Mouse (Mus musculus) midbrain, embryonic 16.5 days (tissue): ENCODE measurements around the gene Borcs7. TPM values are rescaled to one million over a fixed set of nuclear protein-coding genes. Genes with fewer than 3 reads are reported as not detected.

Experiments used
- ATAC-seq: fragments of 200-750 bp; cut with Nextera tagmentation; 2 replicates; pipeline ENCODE4 v1.8.0; 2017; ENCODE audit warnings: moderate TSS enrichment
- H3K27ac ChIP-seq: fragments of 300-500 bp; sonication (generic); 2 replicates; pipeline ENCODE4 v1.5.1; 2014; ENCODE audit warnings: mild to moderate bottlenecking, low read length, mixed read lengths
- H3K27me3 ChIP-seq: fragments of 300-500 bp; sonication (generic); 2 replicates; pipeline ENCODE4 v1.6.1; 2014; ENCODE audit warnings: low read depth, low read length, mixed read lengths; ENCODE audit not compliant: control insufficient read depth, insufficient read depth
- H3K36me3 ChIP-seq: fragments of 300-500 bp; sonication (generic); 2 replicates; pipeline ENCODE4 v1.6.1; 2014; ENCODE audit warnings: mild to moderate bottlenecking, low read length, moderate library complexity, mixed read lengths; ENCODE audit not compliant: control insufficient read depth, insufficient read depth
- H3K4me1 ChIP-seq: fragments of 300-500 bp; sonication (generic); 2 replicates; pipeline ENCODE4 v1.6.1; 2014; ENCODE audit warnings: mild to moderate bottlenecking, low read length, mixed read lengths; ENCODE audit not compliant: control insufficient read depth, insufficient read depth
- H3K4me2 ChIP-seq: fragments of 300-500 bp; sonication (generic); 2 replicates; pipeline ENCODE4 v1.6.1; 2014; ENCODE audit warnings: mild to moderate bottlenecking, low read length, mixed read lengths
- H3K4me3 ChIP-seq: fragments of 300-500 bp; sonication (generic); 2 replicates; pipeline ENCODE4 v1.5.1; 2014; ENCODE audit warnings: low read depth, mild to moderate bottlenecking, low read length, moderate library complexity, mixed read lengths
- H3K9ac ChIP-seq: fragments of 300-500 bp; sonication (generic); 2 replicates; pipeline ENCODE4 v1.6.1; 2014; ENCODE audit warnings: low read depth, low read length, mixed read lengths
- H3K9me3 ChIP-seq: fragments of 300-500 bp; sonication (generic); replicated peaks from 2 replicates; pipeline ENCODE4 v1.6.1; 2014; ENCODE audit warnings: mild to moderate bottlenecking, low read length, mixed read lengths; ENCODE audit not compliant: control insufficient read depth, poor library complexity, severe bottlenecking
- WGBS: fragments of 180-500 bp; shearing (Covaris S2); extraction: QIAGEN DNeasy Blood & Tissue Kit; methylation state at CpG from one replicate; pipeline ENCODE4 v1.1.7; 2014; 5-methylcytosine and 5-hydroxymethylcytosine counted together
- polyA plus RNA-seq: library from polyadenylated mRNA; unstranded; fragments of >200 nt; fragmentation: Nextera tagmentation; extraction: Ambion mirVana; gene quantifications from 2 replicates; pipeline ENCODE4 v1.2.1, GENCODE M21; 2015

The Borcs7 gene
- polyA plus RNA-seq, 1 experiment from 2014 or later = 27.6 TPM

DNA sequence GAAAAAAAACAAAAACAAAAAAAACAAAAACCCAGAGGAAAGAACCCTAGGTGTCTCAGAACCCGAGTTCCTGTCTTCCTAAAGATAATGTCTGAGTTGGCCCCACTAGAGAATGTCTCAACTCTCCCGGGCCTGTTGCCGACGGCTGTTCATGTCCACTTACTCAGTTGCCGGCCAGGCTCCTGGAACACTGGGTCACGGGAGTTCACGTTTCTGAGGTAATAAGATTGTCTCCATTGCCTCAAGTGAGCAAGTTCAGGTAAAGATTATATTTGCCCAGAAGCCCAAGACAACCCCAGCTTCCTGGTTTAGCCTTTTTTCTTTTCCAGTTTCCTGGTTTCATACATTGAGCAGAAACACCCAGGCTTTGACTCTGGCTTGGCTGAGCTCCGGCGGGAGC, 30.9 kb upstream of the Borcs7 start:
- H3K9ac ChIP-seq = no peak overlapping the region
- no peaks in the 10 kb centered on the region for H3K9me3 ChIP-seq
- ATAC-seq = no peak
- no peak overlapping the region for H3K4me3 ChIP-seq
- no peak overlapping the region for H3K27ac ChIP-seq
- 88% methylated on average over 9 of the region's 9 CpGs for WGBS
- no peaks in the 10 kb centered on the region for H3K4me1 ChIP-seq
- H3K36me3 ChIP-seq = peaks cover 19% of the 10 kb centered on the region
- H3K4me2 ChIP-seq = no peak overlapping the region
- no peaks in the 10 kb centered on the region for H3K27me3 ChIP-seq

- Histone ChIP-seq H3K27me3 (no peaks in the 10 kb centered on the region), H3K9ac (no peak overlapping the region), H3K4me1 (peaks cover 3% of the 10 kb centered on the region; the same call in 1 of the 2 replicates), H3K4me2 (no peak overlapping the region), H3K36me3 (0 out of 2 replicates have a peak, but pooled peaks cover 4% of the 10 kb centered on the region), H3K27ac (no peak overlapping the region), H3K9me3 (no peaks in the 10 kb centered on the region), H3K4me3 (no peak overlapping the region)
- ATAC-seq = no peak
- WGBS = 67% methylated on average over 4 of the region's 4 CpGs
These were observed 28.2 kb upstream of the Borcs7 start for GRCm38 (mm10) chr19:46661511-46661910.

- no peak for ATAC-seq
- H3K36me3 ChIP-seq = no peaks in the 10 kb centered on the region
- WGBS = 87% methylated on average over 8 of the region's 8 CpGs
- H3K4me1 ChIP-seq = peaks cover 3% of the 10 kb centered on the region; the same call in 1 of the 2 replicates
- H3K27ac ChIP-seq = no peak overlapping the region
- no peak overlapping the region for H3K4me2 ChIP-seq
- no peaks in the 10 kb centered on the region for H3K9me3 ChIP-seq
- no peak overlapping the region for H3K4me3 ChIP-seq
- no peaks in the 10 kb centered on the region for H3K27me3 ChIP-seq
- no peak overlapping the region for H3K9ac ChIP-seq
These were observed 27.5 kb upstream of the Borcs7 start for GRCm38 (mm10) chr19:46662214-46662613.

GRCm38 (mm10) chr19:46662784-46663183, 26.9 kb upstream of the Borcs7 start:
- no peaks in the 10 kb centered on the region for H3K36me3 ChIP-seq
- H3K4me2 ChIP-seq = no peak overlapping the region
- H3K27ac ChIP-seq = no peak overlapping the region
- H3K4me3 ChIP-seq = no peak overlapping the region
- WGBS = 83% methylated on average over 6 of the region's 6 CpGs
- peaks cover 3% of the 10 kb centered on the region; the same call in 1 of the 2 replicates for H3K4me1 ChIP-seq
- H3K9me3 ChIP-seq = no peaks in the 10 kb centered on the region
- no peak overlapping the region for H3K9ac ChIP-seq
- ATAC-seq = no peak
- no peaks in the 10 kb centered on the region for H3K27me3 ChIP-seq

DNA sequence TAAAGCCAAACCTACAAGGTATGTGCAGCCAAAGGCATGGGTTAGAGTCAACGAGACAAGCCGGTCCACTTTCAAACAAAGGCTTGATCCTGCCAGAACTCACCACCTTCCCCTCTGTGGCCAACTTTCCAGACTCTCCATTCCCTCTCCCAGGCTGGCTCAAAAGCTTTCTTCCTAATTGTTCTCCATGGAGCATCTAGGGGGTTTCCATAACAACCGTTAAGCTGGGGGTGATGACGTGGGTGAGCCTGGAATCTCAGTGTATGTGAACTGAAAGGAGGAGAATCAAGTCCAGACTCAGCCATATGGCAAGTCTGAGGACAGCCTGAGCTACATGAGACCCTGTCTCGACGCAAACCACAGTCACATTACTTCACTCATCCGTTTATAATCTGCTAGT, 24.2 kb upstream of the Borcs7 start:
- H3K27ac ChIP-seq = no peak overlapping the region
- 39% methylated on average over 7 of the region's 7 CpGs for WGBS
- H3K9me3 ChIP-seq = no peaks in the 10 kb centered on the region
- no peak for ATAC-seq
- peaks cover 3% of the 10 kb centered on the region; the same call in 1 of the 2 replicates for H3K4me1 ChIP-seq
- H3K9ac ChIP-seq = no peak overlapping the region
- H3K4me3 ChIP-seq = no peak overlapping the region
- no peaks in the 10 kb centered on the region; the same call in 1 of the 2 replicates for H3K27me3 ChIP-seq
- no peaks in the 10 kb centered on the region for H3K36me3 ChIP-seq
- no peak overlapping the region for H3K4me2 ChIP-seq

DNA sequence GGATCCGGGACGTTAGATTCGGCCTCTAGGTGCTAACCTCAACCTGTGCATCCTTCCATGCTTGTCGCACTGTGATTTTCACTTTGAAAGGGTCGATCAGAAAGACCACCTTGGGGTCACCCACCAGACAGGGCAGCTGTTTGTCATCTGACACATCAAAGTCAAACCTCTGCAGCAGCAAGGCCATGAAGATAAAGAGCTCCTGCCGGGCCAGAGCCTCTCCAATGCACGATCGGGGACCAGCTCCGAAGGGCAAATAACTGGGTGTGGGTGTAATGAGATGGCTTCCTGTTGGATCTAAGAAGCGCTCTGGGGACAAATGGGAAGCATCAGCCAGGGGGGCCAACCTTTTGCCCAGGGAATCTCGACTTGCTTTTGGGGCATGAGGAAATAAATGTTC, 22.4 kb upstream of the Borcs7 start:
- no peak overlapping the region for H3K27ac ChIP-seq
- peaks cover 3% of the 10 kb centered on the region; the same call in 1 of the 2 replicates for H3K4me1 ChIP-seq
- no peak for ATAC-seq
- H3K4me3 ChIP-seq = no peak overlapping the region
- 63% methylated on average over 11 of the region's 11 CpGs for WGBS
- H3K27me3 ChIP-seq = no peaks in the 10 kb centered on the region; the same call in 1 of the 2 replicates
- H3K4me2 ChIP-seq = no peak overlapping the region
- H3K9ac ChIP-seq = no peak overlapping the region
- no peaks in the 10 kb centered on the region for H3K9me3 ChIP-seq
- no peaks in the 10 kb centered on the region for H3K36me3 ChIP-seq

DNA sequence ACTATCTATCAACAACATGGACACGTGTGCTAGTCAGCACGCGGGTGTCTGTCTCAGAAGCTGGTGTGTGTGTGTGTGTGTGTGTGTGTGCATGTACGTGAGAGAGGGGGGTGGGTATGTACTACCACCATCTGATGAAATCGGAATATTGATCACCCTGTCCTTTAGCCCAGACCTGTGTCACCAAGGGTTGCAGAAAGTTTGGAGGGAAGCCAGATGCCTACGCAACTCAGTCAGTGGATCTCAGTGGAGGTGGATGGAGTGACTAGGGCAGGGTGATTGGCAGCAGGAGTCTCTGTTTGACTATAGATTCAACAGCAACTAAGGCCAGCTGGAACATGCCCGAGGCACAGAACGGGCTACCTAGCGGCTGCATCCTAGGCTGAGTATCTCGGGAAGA, 21.4 kb upstream of the Borcs7 start:
- Histone ChIP-seq H3K4me3 (no peak overlapping the region), H3K36me3 (no peaks in the 10 kb centered on the region), H3K27me3 (no peaks in the 10 kb centered on the region; the same call in 1 of the 2 replicates), H3K27ac (no peak overlapping the region), H3K4me1 (peaks cover 3% of the 10 kb centered on the region; the same call in 1 of the 2 replicates), H3K9me3 (no peaks in the 10 kb centered on the region), H3K9ac (no peak overlapping the region), H3K4me2 (no peak overlapping the region)
- 88% methylated on average over 10 of the region's 10 CpGs for WGBS
- no peak for ATAC-seq

- peaks cover 3% of the 10 kb centered on the region; the same call in 1 of the 2 replicates for H3K4me1 ChIP-seq
- H3K4me2 ChIP-seq = no peak overlapping the region
- WGBS = 88% methylated on average over 5 of the region's 5 CpGs
- H3K4me3 ChIP-seq = no peak overlapping the region
- no peak for ATAC-seq
- no peak overlapping the region for H3K9ac ChIP-seq
- H3K27ac ChIP-seq = no peak overlapping the region
- no peaks in the 10 kb centered on the region for H3K36me3 ChIP-seq
- no peaks in the 10 kb centered on the region; the same call in 1 of the 2 replicates for H3K27me3 ChIP-seq
- H3K9me3 ChIP-seq = no peaks in the 10 kb centered on the region
These were observed 19.9 kb upstream of the Borcs7 start for GRCm38 (mm10) chr19:46669802-46670201.

DNA sequence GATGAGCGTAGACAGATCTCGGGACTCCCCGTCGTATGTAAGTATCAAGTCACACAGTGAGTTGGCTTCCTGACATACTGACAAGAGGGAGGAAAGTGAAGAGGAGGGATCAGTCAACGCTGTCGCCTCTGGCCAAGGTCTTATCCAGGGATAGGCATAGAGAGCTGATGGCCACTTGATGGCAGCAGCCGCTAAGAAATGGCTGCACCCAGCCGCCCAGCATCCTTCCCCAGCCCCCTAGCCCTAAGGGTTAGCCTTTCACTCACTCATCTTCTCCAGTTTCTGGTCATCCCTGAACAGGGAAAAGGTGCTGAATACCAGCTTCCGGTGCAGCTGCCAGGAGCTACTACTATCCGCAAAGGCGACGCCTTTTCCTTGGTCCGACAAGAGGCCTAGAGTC, 19.0 kb upstream of the Borcs7 start:
- H3K27ac ChIP-seq = no peak overlapping the region
- H3K9me3 ChIP-seq = no peaks in the 10 kb centered on the region
- H3K9ac ChIP-seq = no peak overlapping the region
- WGBS = 27% methylated on average over 13 of the region's 13 CpGs
- no peak overlapping the region for H3K4me3 ChIP-seq
- no peak overlapping the region for H3K4me2 ChIP-seq
- H3K4me1 ChIP-seq = peaks cover under 1% of the 10 kb centered on the region; the same call in 1 of the 2 replicates
- no peaks in the 10 kb centered on the region for H3K36me3 ChIP-seq
- H3K27me3 ChIP-seq = no peaks in the 10 kb centered on the region; the same call in 1 of the 2 replicates
- peak; percentile 81; the same call in 1 of the 2 replicates for ATAC-seq
